Mouse (Mus musculus): ENCODE measurements at regions not wholly inside any gene's neighbourhood (a gene's known extent, or its start where the extent isn't known, plus 50 kb on each side); places are given as distances from the start of the nearest gene placed in this dataset.

DNA sequence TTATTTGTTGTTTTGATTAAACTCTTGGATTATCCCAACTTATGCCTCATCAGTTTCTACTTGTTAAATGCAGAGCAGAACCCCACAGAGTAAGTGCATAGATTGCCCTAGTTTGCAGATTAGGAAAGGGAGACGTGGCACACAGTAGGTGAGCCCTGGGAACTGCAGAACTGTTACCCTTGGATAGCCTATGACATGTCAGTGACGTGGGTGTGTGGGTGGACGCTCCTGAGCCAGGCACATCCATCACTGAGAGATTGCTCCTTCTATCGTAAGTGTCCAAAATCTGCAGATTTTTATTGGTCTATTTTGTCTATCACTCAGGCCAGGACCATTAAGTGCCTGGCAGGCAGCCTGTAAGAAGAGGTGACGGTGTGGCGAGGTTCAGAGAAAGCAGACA lies 389.8 kb downstream of the Slc4a3 start:
- H3K27me3 ChIP-seq (ENCODE audit: control insufficient read depth, insufficient read depth, low read length, poor library complexity, severe bottlenecking), result no peaks in the 10 kb centered on the region
- H3K4me3 ChIP-seq (ENCODE audit: low read depth, low read length), result no peak overlapping the region
- no peak overlapping the region for H3K9ac ChIP-seq (ENCODE audit: low read depth, poor library complexity, severe bottlenecking)
- H3K36me3 ChIP-seq (ENCODE audit: control insufficient read depth, insufficient read depth, low read length, poor library complexity, severe bottlenecking), result no peaks in the 10 kb centered on the region
- H3K4me1 ChIP-seq (ENCODE audit: control insufficient read depth, insufficient read depth, low read length), result no peaks in the 10 kb centered on the region
- no peak overlapping the region for H3K27ac ChIP-seq (ENCODE audit: insufficient read depth, low read length)
- H3K9me3 ChIP-seq (replicated peaks; ENCODE audit: control insufficient read depth, insufficient read depth, low read length, poor library complexity, severe bottlenecking), result no peaks in the 10 kb centered on the region
- TF ChIP-seq EP300 (IDR thresholded peaks at IDR 0.05; ENCODE audit: insufficient read depth, low read depth, low read length), result no peak
- TF ChIP-seq POLR2A (IDR thresholded peaks at IDR 0.05; ENCODE audit: insufficient read depth, low read length), result no peak

DNA sequence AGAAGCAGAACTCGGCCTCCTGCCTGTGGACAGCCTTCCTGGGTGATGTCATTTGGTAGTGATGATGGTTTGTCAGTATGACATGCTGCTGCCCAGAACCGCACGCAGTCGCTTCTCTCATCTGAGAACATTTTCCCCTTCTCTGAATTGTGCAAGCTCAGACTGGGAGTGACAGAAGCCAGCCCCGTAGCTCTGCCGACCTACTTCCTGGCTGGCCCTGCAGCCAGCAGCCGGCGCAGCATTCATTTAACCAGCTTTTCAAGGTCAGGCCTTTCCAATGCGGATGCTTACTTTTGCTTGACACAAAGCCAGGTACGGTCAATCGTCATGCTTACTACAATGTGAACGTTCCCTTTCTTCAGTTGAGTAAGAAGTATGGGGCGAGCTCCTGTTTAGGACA lies 390.5 kb downstream of the Slc4a3 start:
- no peaks in the 10 kb centered on the region for H3K36me3 ChIP-seq (ENCODE audit: control insufficient read depth, insufficient read depth, low read length, poor library complexity, severe bottlenecking)
- H3K27ac ChIP-seq (ENCODE audit: insufficient read depth, low read length), result no peak overlapping the region
- no peaks in the 10 kb centered on the region for H3K9me3 ChIP-seq (replicated peaks; ENCODE audit: control insufficient read depth, insufficient read depth, low read length, poor library complexity, severe bottlenecking)
- H3K4me1 ChIP-seq (ENCODE audit: control insufficient read depth, insufficient read depth, low read length), result no peaks in the 10 kb centered on the region
- TF ChIP-seq POLR2A (IDR thresholded peaks at IDR 0.05; ENCODE audit: insufficient read depth, low read length), result no peak
- no peak for TF ChIP-seq CTCF (IDR thresholded peaks at IDR 0.05; ENCODE audit: low read depth, low read length)
- TF ChIP-seq EP300 (IDR thresholded peaks at IDR 0.05; ENCODE audit: insufficient read depth, low read depth, low read length), result no peak
- no peak overlapping the region for H3K9ac ChIP-seq (ENCODE audit: low read depth, poor library complexity, severe bottlenecking)
- H3K4me3 ChIP-seq (ENCODE audit: low read depth, low read length), result no peak overlapping the region
- no peaks in the 10 kb centered on the region for H3K27me3 ChIP-seq (ENCODE audit: control insufficient read depth, insufficient read depth, low read length, poor library complexity, severe bottlenecking)

DNA sequence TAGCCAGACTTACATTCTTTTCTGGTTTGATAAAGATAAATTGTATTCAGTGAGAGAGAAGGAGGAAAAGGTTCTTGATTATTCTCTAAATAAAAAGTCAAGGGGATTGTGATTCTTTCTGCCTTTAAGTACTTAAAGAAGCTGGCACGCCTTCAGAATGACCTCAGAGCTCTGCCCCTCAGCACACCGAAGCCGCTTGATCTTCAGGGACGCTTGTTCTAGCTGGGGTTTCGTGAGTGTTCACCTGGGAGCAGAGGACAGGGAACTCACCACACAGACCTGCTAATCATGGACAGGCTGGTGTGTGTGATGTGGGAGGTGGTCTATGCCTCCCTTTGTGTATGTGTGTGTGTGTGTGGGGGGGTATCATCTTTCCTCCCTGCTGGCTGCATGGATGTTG lies 391.3 kb downstream of the Slc4a3 start:
- Histone ChIP-seq H3K4me3 (ENCODE audit: low read depth, low read length) (no peak overlapping the region), H3K9ac (ENCODE audit: low read depth, poor library complexity, severe bottlenecking) (no peak overlapping the region), H3K27ac (ENCODE audit: insufficient read depth, low read length) (no peak overlapping the region), H3K4me1 (ENCODE audit: control insufficient read depth, insufficient read depth, low read length) (no peaks in the 10 kb centered on the region), H3K9me3 (replicated peaks; ENCODE audit: control insufficient read depth, insufficient read depth, low read length, poor library complexity, severe bottlenecking) (no peaks in the 10 kb centered on the region), H3K27me3 (ENCODE audit: control insufficient read depth, insufficient read depth, low read length, poor library complexity, severe bottlenecking) (no peaks in the 10 kb centered on the region), H3K36me3 (ENCODE audit: control insufficient read depth, insufficient read depth, low read length, poor library complexity, severe bottlenecking) (no peaks in the 10 kb centered on the region)
- TF ChIP-seq CTCF (IDR thresholded peaks at IDR 0.05; ENCODE audit: low read depth, low read length) (no peak), EP300 (IDR thresholded peaks at IDR 0.05; ENCODE audit: insufficient read depth, low read depth, low read length) (no peak), POLR2A (IDR thresholded peaks at IDR 0.05; ENCODE audit: insufficient read depth, low read length) (no peak)

DNA sequence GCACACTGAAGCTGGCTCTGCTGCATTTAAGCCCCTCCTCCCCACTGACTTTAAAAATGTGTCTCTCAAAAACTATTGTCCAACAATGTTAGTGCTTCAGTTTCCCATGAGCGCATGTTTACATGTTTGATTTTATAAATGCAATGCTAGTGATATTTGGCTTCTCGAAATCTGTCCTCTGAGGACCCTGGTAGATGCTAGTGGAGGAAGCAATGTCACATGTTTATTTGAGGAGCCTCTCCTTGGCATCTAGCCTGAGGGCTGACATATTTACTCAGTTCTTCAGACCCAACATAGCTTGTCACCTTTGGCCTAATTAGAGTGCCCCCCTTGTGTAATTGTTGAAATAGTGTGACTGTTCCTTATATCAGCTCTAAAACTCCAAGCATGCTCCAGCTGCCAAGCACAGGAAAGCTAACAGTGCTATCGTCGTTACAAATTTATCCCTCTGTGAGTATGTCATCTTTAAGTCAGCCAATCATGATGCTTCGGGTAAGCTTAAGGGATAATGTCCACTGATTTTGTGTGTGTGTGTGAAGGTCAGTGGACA lies 400.3 kb downstream of the Slc4a3 start:
- TF ChIP-seq POLR2A (IDR thresholded peaks at IDR 0.05; ENCODE audit: insufficient read depth, low read length), result no peak
- no peak for TF ChIP-seq EP300 (IDR thresholded peaks at IDR 0.05; ENCODE audit: insufficient read depth, low read depth, low read length)
- TF ChIP-seq CTCF (IDR thresholded peaks at IDR 0.05; ENCODE audit: low read depth, low read length), result no peak
- H3K9ac ChIP-seq (ENCODE audit: low read depth, poor library complexity, severe bottlenecking), result no peak overlapping the region
- no peaks in the 10 kb centered on the region for H3K9me3 ChIP-seq (replicated peaks; ENCODE audit: control insufficient read depth, insufficient read depth, low read length, poor library complexity, severe bottlenecking)
- H3K27me3 ChIP-seq (ENCODE audit: control insufficient read depth, insufficient read depth, low read length, poor library complexity, severe bottlenecking), result no peaks in the 10 kb centered on the region
- no peaks in the 10 kb centered on the region for H3K36me3 ChIP-seq (ENCODE audit: control insufficient read depth, insufficient read depth, low read length, poor library complexity, severe bottlenecking)
- no peaks in the 10 kb centered on the region for H3K4me1 ChIP-seq (ENCODE audit: control insufficient read depth, insufficient read depth, low read length)
- no peak overlapping the region for H3K27ac ChIP-seq (ENCODE audit: insufficient read depth, low read length)
- H3K4me3 ChIP-seq (ENCODE audit: low read depth, low read length), result no peak overlapping the region

DNA sequence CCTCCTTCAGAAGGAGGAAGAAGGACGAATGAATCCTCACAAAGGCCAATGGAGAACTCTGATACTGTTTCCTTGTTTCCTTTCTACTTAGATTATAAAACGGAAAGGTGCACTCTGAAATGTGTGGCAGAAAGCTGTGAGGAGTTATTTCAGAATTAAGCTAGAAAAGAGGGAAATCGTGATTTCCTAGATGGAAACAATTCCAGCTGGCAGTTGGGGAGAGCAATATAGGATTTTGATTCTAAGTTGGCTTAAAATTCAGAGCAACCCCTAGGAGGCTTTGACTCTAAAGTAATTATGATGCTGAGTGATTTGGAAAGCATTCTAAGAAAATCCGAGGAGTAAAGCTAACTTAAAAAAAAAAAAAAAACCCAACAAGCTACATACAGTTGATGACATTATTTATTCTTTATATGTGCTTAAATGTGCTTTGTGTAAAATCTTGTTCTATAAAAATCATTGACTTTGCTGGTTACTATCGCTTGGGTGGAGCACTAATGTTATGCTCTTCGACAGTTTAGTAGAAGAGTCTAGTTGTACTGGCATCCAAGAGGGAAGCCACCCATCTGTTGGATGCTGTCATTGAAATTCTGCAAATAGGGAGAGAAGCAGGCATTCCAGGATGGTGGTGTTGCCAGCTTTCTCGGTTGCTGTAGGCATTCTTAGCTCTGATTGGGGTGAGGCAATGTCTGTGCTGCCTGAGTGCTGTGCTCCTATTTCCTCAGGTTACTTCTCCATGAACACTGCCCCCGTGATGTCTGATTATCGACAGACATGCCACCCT lies 432.3 kb downstream of the Slc4a3 start:
- no peak overlapping the region for H3K27ac ChIP-seq (ENCODE audit: insufficient read depth, low read length)
- H3K36me3 ChIP-seq (ENCODE audit: control insufficient read depth, insufficient read depth, low read length, poor library complexity, severe bottlenecking), result no peaks in the 10 kb centered on the region
- H3K4me1 ChIP-seq (ENCODE audit: control insufficient read depth, insufficient read depth, low read length), result no peaks in the 10 kb centered on the region
- TF ChIP-seq POLR2A (IDR thresholded peaks at IDR 0.05; ENCODE audit: insufficient read depth, low read length) (no peak), CTCF (IDR thresholded peaks at IDR 0.05; ENCODE audit: low read depth, low read length) (no peak), EP300 (IDR thresholded peaks at IDR 0.05; ENCODE audit: insufficient read depth, low read depth, low read length) (no peak)
- no peak overlapping the region for H3K4me3 ChIP-seq (ENCODE audit: low read depth, low read length)
- H3K27me3 ChIP-seq (ENCODE audit: control insufficient read depth, insufficient read depth, low read length, poor library complexity, severe bottlenecking), result peaks cover 2% of the 10 kb centered on the region; the same call in 1 of the 2 replicates
- H3K9me3 ChIP-seq (replicated peaks; ENCODE audit: control insufficient read depth, insufficient read depth, low read length, poor library complexity, severe bottlenecking), result no peaks in the 10 kb centered on the region
- no peak overlapping the region for H3K9ac ChIP-seq (ENCODE audit: low read depth, poor library complexity, severe bottlenecking)

DNA sequence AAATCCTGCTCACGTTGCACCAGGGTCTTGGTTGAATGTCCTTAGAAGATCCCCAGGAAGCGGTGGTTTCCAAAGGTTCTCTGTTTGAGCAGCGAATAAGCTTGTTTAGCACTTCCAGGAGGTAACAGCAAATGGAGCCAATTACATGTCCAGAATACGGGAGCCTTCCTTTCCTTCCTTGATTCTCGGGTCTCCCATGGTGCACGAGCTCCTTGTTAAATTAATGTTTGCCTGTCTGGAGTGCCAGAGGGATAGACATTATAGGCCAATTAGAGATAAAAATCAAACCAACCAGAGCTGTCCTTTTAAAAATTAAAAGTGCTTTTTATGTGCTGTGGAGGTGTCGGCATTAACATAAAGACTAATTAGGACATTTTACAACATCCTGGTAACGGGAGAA lies 437.0 kb downstream of the Slc4a3 start:
- no peak overlapping the region for H3K27ac ChIP-seq (ENCODE audit: insufficient read depth, low read length)
- no peaks in the 10 kb centered on the region for H3K36me3 ChIP-seq (ENCODE audit: control insufficient read depth, insufficient read depth, low read length, poor library complexity, severe bottlenecking)
- TF ChIP-seq CTCF (IDR thresholded peaks at IDR 0.05; ENCODE audit: low read depth, low read length), result no peak
- TF ChIP-seq POLR2A (IDR thresholded peaks at IDR 0.05; ENCODE audit: insufficient read depth, low read length), result no peak
- no peak for TF ChIP-seq EP300 (IDR thresholded peaks at IDR 0.05; ENCODE audit: insufficient read depth, low read depth, low read length)
- H3K27me3 ChIP-seq (ENCODE audit: control insufficient read depth, insufficient read depth, low read length, poor library complexity, severe bottlenecking), result peaks cover 2% of the 10 kb centered on the region; the same call in 1 of the 2 replicates
- no peaks in the 10 kb centered on the region for H3K4me1 ChIP-seq (ENCODE audit: control insufficient read depth, insufficient read depth, low read length)
- H3K4me3 ChIP-seq (ENCODE audit: low read depth, low read length), result no peak overlapping the region
- no peaks in the 10 kb centered on the region for H3K9me3 ChIP-seq (replicated peaks; ENCODE audit: control insufficient read depth, insufficient read depth, low read length, poor library complexity, severe bottlenecking)
- H3K9ac ChIP-seq (ENCODE audit: low read depth, poor library complexity, severe bottlenecking), result no peak overlapping the region
